Mouse (Mus musculus) CH12.LX (cell line): ENCODE measurements around the gene Higd1c. TPM values are rescaled to one million over a fixed set of nuclear protein-coding genes. Genes with fewer than 3 reads are reported as not detected.
A peak's percentile ranks its signal among the peaks of the same experiment; 100 is the strongest.

Source experiments
- DNase-seq: peaks from one replicate; pipeline ENCODE4 v3.0.0-alpha.2; 2013; ENCODE audit errors: extremely low read depth
- H3K27ac ChIP-seq: 2 replicates; pipeline ENCODE4 v1.5.1; 2012; ENCODE audit warnings: low read depth, mild to moderate bottlenecking, control low read depth, moderate library complexity; ENCODE audit not compliant: insufficient read depth
- H3K27me3 ChIP-seq: replicated peaks from 2 replicates; pipeline ENCODE3; 2012; ENCODE audit warnings: inconsistent platforms
- H3K36me3 ChIP-seq, 2 experiments: replicated peaks in 1 of 2; 2 replicates each; pipeline versions ENCODE3 to v1.6.1; 2012; ENCODE audit warnings: inconsistent platforms in 1 of 2, low read length in 1 of 2, mild to moderate bottlenecking in 1 of 2, mixed read lengths in 1 of 2, moderate library complexity in 1 of 2; ENCODE audit not compliant: control insufficient read depth in 1 of 2, insufficient read depth in 1 of 2
- H3K4me1 ChIP-seq, 2 experiments: 2 replicates each; pipeline ENCODE4 v1.6.1; 2012; ENCODE audit warnings: inconsistent platforms in 1 of 2, moderate library complexity in 1 of 2; ENCODE audit not compliant: insufficient read depth in 2 of 2, control insufficient read depth in 1 of 2
- H3K4me2 ChIP-seq: 2 replicates; pipeline ENCODE4 v1.6.1; 2012; ENCODE audit warnings: low read depth, mild to moderate bottlenecking, control low read depth; ENCODE audit not compliant: poor library complexity, insufficient read depth, severe bottlenecking
- H3K4me3 ChIP-seq, 3 experiments: fragments of 150-350 bp in 1 of 3; sonication (generic) in 1 of 3; replicated peaks in 1 of 3; 2 replicates each; pipeline versions ENCODE3 to v1.5.1; 2011 to 2012; ENCODE audit warnings: low read depth in 2 of 3, low read length in 2 of 3, mild to moderate bottlenecking in 2 of 3, moderate library complexity in 2 of 3, control low read depth in 1 of 3, improper control_type of control experiment in 1 of 3, inconsistent platforms in 1 of 3, mixed read lengths in 1 of 3; ENCODE audit not compliant: poor library complexity in 1 of 3
- H3K79me2 ChIP-seq: replicated peaks from 2 replicates; pipeline ENCODE4 v1.6.1; 2012; ENCODE audit warnings: mild to moderate bottlenecking, moderate library complexity; ENCODE audit not compliant: control insufficient read depth, poor library complexity, insufficient read depth, severe bottlenecking; ENCODE audit errors: extremely low read depth
- H3K9ac ChIP-seq: 2 replicates; pipeline ENCODE4 v1.6.1; 2012; ENCODE audit warnings: low read depth, mild to moderate bottlenecking, control low read depth, moderate library complexity; ENCODE audit not compliant: insufficient read depth
- H3K9me3 ChIP-seq: replicated peaks from 2 replicates; pipeline ENCODE3; 2012; ENCODE audit warnings: low read length, inconsistent platforms, mixed read lengths
- BHLHE40 ChIP-seq: IDR thresholded peaks from 2 replicates; pipeline ENCODE4 v1.6.1; 2011; ENCODE audit warnings: mild to moderate bottlenecking, low read depth, low read length, improper control_type of control experiment
- CTCF ChIP-seq, 2 experiments: IDR thresholded peaks in 1 of 2; conservative IDR thresholded peaks in 1 of 2; 2 replicates each; pipeline ENCODE4 v1.5.1; 2011 to 2012; ENCODE audit warnings: low read depth in 2 of 2, low read length in 2 of 2, improper control_type of control experiment in 1 of 2, inconsistent platforms in 1 of 2, mild to moderate bottlenecking in 1 of 2, moderate library complexity in 1 of 2
- ETS1 ChIP-seq: conservative IDR thresholded peaks from 2 replicates; pipeline ENCODE4 v1.6.1; 2012; ENCODE audit warnings: low read depth, mild to moderate bottlenecking, inconsistent platforms, low read length, improper control_type of control experiment, moderate library complexity
- KAT2A ChIP-seq: IDR thresholded peaks from 2 replicates; pipeline ENCODE4 v1.6.1; 2012; ENCODE audit warnings: low read length, improper control_type of control experiment, inconsistent platforms; ENCODE audit not compliant: insufficient replicate concordance
- MAZ ChIP-seq: IDR thresholded peaks from 2 replicates; pipeline ENCODE4 v1.6.1; 2012; ENCODE audit warnings: low read depth, mild to moderate bottlenecking, inconsistent platforms, low read length, improper control_type of control experiment, moderate library complexity
- MYC ChIP-seq: IDR thresholded peaks from 2 replicates; pipeline ENCODE4 v1.6.1; 2011; ENCODE audit warnings: low read depth, mild to moderate bottlenecking, improper control_type of control experiment, low read length
- NRF1 ChIP-seq: IDR thresholded peaks from 2 replicates; pipeline ENCODE4 v1.6.1; 2014; ENCODE audit warnings: low read depth, mild to moderate bottlenecking, inconsistent platforms, low read length, improper control_type of control experiment, moderate library complexity
- RAD21 ChIP-seq: IDR thresholded peaks from 2 replicates; pipeline ENCODE4 v1.6.1; 2011; ENCODE audit warnings: low read depth, mild to moderate bottlenecking, low read length, improper control_type of control experiment, moderate library complexity
- RCOR1 ChIP-seq: conservative IDR thresholded peaks from 2 replicates; pipeline ENCODE4 v1.6.1; 2012; ENCODE audit warnings: low read depth, mild to moderate bottlenecking, inconsistent platforms, low read length, improper control_type of control experiment
- SIN3A ChIP-seq: IDR thresholded peaks from 2 replicates; pipeline ENCODE4 v1.6.1; 2012; ENCODE audit warnings: low read length, improper control_type of control experiment, inconsistent platforms
- SMC3 ChIP-seq: IDR thresholded peaks from 2 replicates; pipeline ENCODE4 v1.6.1; 2011; ENCODE audit warnings: low read depth, low read length, improper control_type of control experiment
- TCF12 ChIP-seq: IDR thresholded peaks from 2 replicates; pipeline ENCODE4 v1.6.1; 2014; ENCODE audit warnings: low read depth, mild to moderate bottlenecking, inconsistent platforms, low read length, improper control_type of control experiment
- UBTF ChIP-seq: IDR thresholded peaks from 2 replicates; pipeline ENCODE4 v1.6.1; 2012; ENCODE audit warnings: low read depth, mild to moderate bottlenecking, inconsistent platforms, low read length, improper control_type of control experiment, moderate library complexity
- USF1 ChIP-seq: IDR thresholded peaks from 2 replicates; pipeline ENCODE4 v1.6.1; 2014; ENCODE audit warnings: low read depth, mild to moderate bottlenecking, inconsistent platforms, low read length, improper control_type of control experiment
- USF2 ChIP-seq: conservative IDR thresholded peaks from 2 replicates; pipeline ENCODE4 v1.6.1; 2011; ENCODE audit warnings: low read depth, low read length, improper control_type of control experiment
- dilution Hi-C: fragments of 300-500 bp; cut with MboI; formaldehyde crosslinking; loops from 2 replicates; pipeline ENCODE4 v1.14.3; 2020; ENCODE audit warnings: low sequenced_read_pairs; ENCODE audit not compliant: extremely low pct_unique_long_range_greater_than_20kb, extremely low pct_ligation_motif_present
- in situ Hi-C: fragments of 300-500 bp; cut with MboI; formaldehyde crosslinking; loops from 3 replicates; pipeline ENCODE4 v1.14.3; 2019; ENCODE audit warnings: low sequenced_read_pairs, low pct_ligation_motif_present, low pct_unique_long_range_greater_than_20kb, mixed read lengths
- polyA plus RNA-seq: library from polyadenylated mRNA; unstranded; fragments of >175 nt; gene quantifications from 2 replicates; pipeline ENCODE4 v1.2.1, GENCODE M21; 2012; ENCODE audit warnings: low read depth; ENCODE audit not compliant: insufficient read length
- total RNA-seq, 2 experiments: library from RNA; depleted of rRNA; stranded (reverse); fragments of 300-350 nt in 1 of 2; fragments of >200 nt in 1 of 2; gene quantifications; 2 replicates each; pipeline ENCODE4 v1.2.3; 2012 to 2014

Gene Higd1c
- total and polyA plus RNA-seq, 3 experiments: not detected

DNA sequence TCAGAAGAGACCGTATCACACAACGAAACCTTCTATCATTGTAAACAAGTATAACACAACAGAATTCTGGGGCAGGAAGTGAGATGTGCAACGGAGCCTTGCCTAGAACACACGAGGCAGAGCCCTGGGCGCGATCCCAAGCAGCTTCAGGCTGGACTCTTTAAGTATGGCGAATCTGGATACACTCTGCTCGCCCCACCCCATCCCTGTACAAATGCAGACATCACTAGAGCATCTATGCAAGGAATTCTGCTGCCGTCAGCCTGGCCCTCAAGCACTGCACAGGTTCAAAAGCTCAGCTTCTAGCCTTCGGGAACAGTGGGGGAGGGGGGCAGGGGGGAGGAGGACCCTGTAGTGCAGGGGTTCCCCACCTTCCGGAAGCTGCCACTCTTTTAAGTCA is 28.7 kb downstream of the Higd1c start:
- peaks cover 14 to 21% of the 10 kb centered on the region in 2 experiments for H3K4me1 ChIP-seq
- TF ChIP-seq SMC3: no peak
- TF ChIP-seq TCF12: no peak
- no peak for TF ChIP-seq ETS1
- TF ChIP-seq MAZ: no peak
- no peak for TF ChIP-seq USF1
- no peak for TF ChIP-seq USF2
- TF ChIP-seq NRF1: no peak
- TF ChIP-seq, all 38 proteins: peak for 0
- H3K4me2 ChIP-seq: no peak overlapping the region
- DNase-seq: no peak
- H3K9ac ChIP-seq: no peak overlapping the region
- H3K27me3 ChIP-seq: no peaks in the 10 kb centered on the region
- in situ Hi-C loops: no loop called here
- no peak overlapping the region for H3K4me3 ChIP-seq
- no peak overlapping the region for H3K27ac ChIP-seq
- H3K79me2 ChIP-seq: no peaks in the 10 kb centered on the region
- H3K9me3 ChIP-seq: no peaks in the 10 kb centered on the region
- dilution Hi-C loops: no loop called here
- H3K36me3 ChIP-seq: peaks cover 11 to 56% of the 10 kb centered on the region in 2 experiments

DNA sequence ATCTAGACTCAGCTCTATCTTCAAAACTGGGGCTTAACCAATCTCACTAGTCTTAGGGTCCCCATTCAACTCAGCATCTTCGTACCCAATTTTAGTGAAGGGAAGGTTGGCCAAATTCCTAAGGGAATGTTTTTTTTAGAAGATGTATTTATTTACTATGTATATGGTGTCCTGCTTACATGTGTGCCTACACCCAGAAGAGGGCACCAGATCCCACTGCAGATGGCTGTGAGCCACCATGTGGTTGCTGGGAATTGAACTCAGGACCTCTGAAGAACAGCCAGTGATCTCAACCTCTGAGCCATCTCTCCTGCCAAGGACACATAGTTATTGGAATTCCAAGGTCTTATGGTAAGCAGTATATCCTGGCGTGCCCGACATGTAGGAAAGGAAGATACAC is 31.2 kb downstream of the Higd1c start:
- Histone ChIP-seq H3K9me3 (no peaks in the 10 kb centered on the region), H3K27ac (no peak overlapping the region), H3K4me3 (no peak overlapping the region), H3K4me1 (0 out of 4 replicates have a peak, but pooled peaks cover 0 to 1% of the 10 kb centered on the region in 2 experiments), H3K9ac (no peak overlapping the region), H3K36me3 (peaks cover 28 to 81% of the 10 kb centered on the region in 2 experiments), H3K4me2 (no peak overlapping the region), H3K27me3 (no peaks in the 10 kb centered on the region), H3K79me2 (no peaks in the 10 kb centered on the region)
- no peak for DNase-seq
- dilution Hi-C loops: no loop called here
- in situ Hi-C loops: no loop called here
- TF ChIP-seq MYC (no peak), SMC3 (peak; percentile 20; the same call in 1 of the 2 replicates), CTCF (conservative IDR thresholded peaks at IDR 0.05 in 1 of 2, IDR thresholded peaks at IDR 0.05 in 1 of 2; ENCODE audit: low read depth in 2 of 2, low read length in 2 of 2) (peak in 1 of 2 experiments; percentile 54; a peak in 2 of 4 replicates), RCOR1 (no peak), BHLHE40 (no peak), RAD21 (peak; percentile 10), KAT2A (no peak)

DNA sequence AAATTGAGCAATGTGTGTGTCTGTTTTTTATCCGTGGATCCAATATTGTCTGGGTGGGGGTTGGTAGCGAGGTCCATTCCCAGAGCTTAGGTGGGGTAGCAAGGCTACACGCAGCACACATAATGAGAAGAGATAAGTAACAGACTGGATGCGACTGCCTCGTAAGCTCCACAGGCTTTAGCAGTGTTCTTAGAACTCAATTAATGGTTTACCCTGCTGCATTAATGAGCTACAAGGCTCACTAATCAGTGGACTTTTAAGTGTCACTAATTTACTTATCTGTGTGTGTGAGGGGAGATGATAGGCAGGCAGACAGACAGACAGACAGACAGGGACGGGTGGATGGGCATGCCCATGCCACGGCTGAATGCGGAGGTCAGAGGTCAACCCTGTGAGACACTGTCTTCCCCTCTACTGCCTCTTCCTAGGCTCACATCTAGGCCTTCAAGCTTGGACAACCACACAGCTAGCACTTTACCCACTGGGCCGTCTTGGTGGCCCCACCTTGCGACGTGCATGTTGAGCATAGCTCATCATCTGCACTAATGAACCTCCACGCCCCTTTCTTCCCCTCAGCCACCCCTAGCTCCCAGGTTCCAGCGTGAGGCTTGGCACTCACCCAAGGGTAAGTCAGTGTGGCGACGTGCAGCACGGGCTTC is 36.4 kb downstream of the Higd1c start:
- Histone ChIP-seq H3K27ac (no peak overlapping the region), H3K4me3 (no peak overlapping the region), H3K9me3 (no peaks in the 10 kb centered on the region), H3K36me3 (peaks cover 48 to 99% of the 10 kb centered on the region in 2 experiments), H3K4me1 (no peaks in the 10 kb centered on the region), H3K9ac (no peak overlapping the region)
- dilution Hi-C loops: no loop called here
- DNase-seq: no peak
- TF ChIP-seq SIN3A (no peak), NRF1 (no peak), UBTF (no peak)
- TF ChIP-seq, all 38 proteins: peak for 0
- no peaks in the 10 kb centered on the region for H3K27me3 ChIP-seq
- H3K79me2 ChIP-seq: no peaks in the 10 kb centered on the region
- in situ Hi-C loops: no loop called here
- H3K4me2 ChIP-seq: no peak overlapping the region
